Mouse (Mus musculus) telencephalon, adult 2 months (tissue): ENCODE results near the gene Marveld3.

Experiments
- DNase-seq: peaks from one replicate; pipeline ENCODE4 v3.0.0-alpha.2; 2011; ENCODE audit warnings: low read depth, low spot score

The Marveld3 gene

GRCm38 (mm10) chr8:109903909-109904469 is 58.0 kb downstream of the Marveld3 start:
- peak; percentile 88 for DNase-seq

GRCm38 (mm10) chr8:109902379-109902778 is 59.6 kb downstream of the Marveld3 start:
- DNase-seq, result no peak
